Mouse (Mus musculus) kidney, postnatal 36 days (tissue): ENCODE measurements around the gene Tepsin.

Source experiments
- DNase-seq, 2 experiments: peaks; one replicate each; pipeline ENCODE4 v3.0.0; 2021 to 2022; ENCODE audit warnings: mixed read lengths in 2 of 2

Gene Tepsin

GRCm38 (mm10) chr11:120063326-120063725, 35.2 kb downstream of the Tepsin start:
- DNase-seq = no peak

DNA sequence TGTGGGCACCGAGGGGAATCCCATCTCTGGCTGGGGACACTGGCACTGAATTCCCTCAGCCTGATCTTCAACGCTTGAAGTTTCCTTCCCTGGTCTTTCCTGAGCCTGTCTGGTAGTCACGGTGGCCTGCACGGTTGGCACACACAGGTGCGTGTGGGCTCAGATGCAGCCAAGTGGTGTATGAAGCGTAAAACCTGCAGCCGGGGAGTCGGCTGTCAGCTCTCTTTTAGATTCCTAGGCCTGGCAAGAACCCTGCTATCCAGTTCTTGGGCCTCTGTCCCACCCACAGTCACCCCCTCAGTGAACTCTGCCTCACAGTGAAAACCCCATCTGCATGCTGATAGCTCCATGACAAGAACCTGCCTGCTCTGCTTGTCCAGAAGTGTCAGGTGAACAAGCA, 37.9 kb downstream of the Tepsin start:
- no peak for DNase-seq

DNA sequence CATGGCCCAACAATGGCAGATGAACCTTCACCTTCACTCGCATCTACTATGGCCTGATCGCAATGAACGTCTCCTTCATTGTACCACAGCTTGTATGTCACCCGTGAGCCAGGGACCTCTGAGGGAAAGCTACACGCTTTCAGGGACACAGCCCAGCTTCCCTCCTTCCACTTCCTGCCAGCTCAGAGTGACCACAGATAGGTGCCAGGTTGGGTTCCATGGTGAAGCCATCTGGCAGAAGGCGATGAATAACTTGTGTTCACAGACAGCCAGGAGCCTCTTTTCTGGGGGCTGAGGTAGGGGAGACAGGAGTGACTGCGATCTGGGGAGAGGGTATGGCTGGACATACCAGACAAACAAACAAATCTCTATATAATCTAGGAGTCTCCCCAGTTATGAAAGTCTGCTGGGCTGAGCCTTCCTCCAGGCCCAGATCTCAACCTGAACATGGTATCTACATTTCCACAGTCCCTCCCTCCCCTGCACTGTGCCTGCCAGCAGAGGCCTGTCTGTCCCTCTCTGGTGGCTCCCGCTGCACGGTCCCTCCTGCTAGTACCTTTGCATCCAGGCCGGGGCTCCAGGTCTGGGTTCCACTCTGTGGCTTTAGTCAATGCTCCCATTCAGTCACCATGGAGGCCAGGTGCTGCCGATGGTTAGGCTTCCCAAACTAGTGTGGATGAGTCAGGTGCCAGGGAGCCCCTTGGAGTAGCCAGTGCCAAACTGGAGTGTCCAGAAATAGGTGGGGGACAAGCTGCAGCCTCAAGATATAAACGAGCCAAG, 42.4 kb downstream of the Tepsin start:
- DNase-seq = no peak

DNA sequence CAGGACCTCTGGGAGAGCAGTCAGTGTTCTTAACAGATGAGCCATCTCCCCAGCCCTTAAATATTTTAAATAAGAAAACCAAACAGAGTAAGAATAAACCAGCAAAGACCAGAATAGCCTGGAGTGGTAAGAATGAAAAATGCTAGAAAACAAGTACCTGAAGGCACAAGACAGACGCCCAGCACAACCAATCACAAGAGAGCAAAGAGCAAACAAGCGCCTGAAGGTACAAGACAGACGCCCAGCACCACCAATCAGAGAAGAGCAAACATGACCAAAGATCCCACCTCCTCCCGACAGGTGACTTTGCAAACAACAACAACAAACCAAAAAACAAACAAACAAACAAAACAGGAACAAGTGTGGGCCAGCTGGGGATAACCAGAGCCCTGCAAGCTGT, 44.7 kb downstream of the Tepsin start:
- DNase-seq = no peak

- DNase-seq = peak in 1 of 2 experiments; percentile 36
These were observed 46.3 kb downstream of the Tepsin start for GRCm38 (mm10) chr11:120052274-120052673.

DNA sequence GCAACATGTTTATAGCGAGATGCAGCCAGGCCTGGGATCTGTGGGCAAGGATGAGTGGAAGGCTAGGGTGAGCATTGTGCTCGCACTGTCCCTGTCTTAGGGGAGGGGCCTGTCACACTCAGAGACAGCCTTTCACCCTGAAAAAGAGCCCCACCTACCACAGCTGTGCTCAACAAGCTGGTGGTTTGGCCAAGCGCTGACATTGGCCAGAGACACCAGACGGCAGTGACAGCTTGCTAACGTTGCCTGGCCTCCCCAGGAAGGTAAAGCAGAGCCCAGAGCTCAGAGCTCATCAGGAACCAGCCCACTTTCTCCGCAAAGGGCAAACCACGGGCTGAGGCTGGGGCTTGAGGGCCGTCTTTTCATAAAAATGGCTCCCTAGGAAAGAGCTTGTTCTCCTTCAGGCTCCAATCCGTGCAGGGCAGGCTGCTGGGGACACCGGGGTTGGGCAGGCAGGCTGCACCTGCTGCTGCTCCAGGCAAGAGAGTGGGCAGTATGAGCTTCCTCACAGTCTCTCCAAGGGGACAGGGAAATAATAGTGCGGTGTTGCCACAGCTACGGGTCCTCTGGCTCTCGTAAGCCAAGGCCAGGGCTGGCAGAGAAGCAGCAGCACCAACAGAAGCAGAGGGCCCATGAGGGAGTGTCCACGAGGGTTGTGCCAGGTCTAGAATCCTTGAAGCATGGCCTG, 47.3 kb downstream of the Tepsin start:
- no peak for DNase-seq

DNA sequence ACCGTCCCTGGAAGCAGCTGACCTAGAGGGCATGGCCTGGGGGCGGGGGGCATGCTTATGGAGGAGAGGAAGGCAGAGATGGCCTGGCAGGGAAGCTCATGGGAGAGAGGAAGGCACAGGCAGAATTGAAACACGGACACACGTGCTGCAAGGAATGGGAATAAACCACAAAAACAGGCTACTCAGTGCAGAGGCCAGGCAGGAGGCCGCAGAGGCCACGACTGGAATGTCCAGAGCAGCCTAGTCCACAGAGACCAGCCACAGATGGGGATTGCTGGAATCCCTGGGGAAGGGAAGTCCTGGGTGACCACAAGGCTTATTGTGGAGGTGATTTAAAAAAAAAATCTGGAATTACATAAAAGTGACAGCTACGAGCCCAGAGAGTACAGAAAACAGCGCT, 49.5 kb downstream of the Tepsin start:
- peak; percentile 47 to 51 for DNase-seq

DNA sequence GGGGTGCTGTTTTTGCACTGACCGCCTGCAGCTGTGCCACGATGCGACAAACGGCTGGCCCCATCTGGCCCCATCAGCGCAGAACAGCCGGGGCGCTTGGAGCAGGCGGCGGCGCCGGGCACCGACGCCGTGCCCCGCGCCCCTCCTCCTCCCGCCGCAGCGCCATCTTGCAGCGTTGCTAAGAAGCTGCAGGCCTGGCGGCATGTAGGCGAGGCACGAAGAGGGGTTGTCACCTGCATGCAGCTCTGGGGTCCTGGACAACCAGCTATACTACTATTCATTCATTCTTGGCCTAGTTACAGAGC, 50.3 kb downstream of the Tepsin start:
- peak in 1 of 2 experiments; percentile 28 for DNase-seq

DNA sequence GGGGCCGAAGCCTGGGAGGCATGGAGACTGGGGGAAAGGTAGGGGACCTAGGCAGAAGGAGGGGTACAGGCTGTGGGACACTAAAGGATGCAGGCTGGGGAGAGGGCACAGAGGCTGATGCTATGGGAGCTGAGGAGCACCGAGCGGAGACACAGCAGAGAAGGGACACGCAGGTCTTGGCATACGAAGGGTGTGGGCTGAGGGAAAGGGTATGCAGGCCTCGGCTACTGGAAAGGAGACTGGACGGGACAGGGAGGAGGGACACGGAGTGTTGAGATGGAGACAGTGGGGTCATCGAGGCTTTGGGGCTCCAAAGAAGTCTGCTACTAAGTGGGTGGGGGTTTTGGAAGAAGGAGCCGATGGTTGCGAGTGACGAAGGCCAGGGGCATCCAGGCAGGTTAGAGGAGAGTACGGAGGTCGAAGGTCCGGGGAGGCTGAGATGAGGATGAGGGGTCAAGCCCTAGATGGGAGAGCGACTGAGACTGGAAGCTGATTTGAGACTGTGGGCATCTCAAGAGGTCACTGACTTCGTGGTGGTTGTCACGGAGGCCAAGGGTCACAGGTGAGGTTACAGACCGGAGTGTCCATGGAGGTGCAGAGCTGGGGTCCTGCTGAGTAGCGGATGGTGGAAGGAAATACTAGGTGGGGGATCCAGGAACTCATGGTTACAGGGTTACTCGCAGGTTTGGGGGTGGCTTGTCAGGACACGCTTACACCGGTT, 50.8 kb downstream of the Tepsin start:
- DNase-seq = no peak

- DNase-seq = peak in 1 of 2 experiments; percentile 41
These were observed 51.9 kb downstream of the Tepsin start, which contains the start of gene Aatk for GRCm38 (mm10) chr11:120046553-120047191. TSS of gene Aatk (minus strand) at chr11:120047167.

DNA sequence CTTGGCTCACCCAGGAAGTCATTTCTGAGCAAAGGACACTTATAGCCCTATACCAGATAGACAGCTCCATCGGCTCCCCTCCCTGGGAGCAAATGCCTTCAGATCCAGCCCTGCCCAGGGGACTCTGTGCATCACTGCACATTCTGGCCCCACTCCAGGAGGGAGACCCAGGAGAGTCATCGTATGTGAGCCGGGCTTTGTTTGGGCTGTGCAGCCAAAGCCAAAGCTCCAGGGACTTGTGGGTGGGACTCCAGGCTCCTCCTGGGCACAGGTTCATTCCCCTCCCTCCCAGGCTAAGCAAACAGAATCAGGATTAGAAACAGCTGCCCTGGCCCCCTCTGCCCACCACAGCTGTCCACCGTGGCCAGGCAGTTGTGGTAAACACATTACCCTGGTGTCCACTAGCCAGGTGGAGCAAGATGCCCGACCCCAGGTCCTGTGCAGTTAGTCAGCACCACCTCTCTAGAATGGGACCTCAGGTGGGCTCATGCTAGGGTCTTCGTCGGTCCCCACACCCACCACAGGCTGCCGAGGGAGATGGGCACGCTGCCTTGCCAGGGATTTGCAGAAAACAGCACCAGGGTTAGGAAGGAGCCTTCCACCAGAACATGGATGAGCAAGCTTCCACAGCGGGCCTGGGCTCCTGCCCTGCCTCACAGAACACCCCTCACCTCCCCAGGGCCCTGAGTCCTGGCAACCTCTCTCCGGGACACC, 52.5 kb downstream of the Tepsin start:
- DNase-seq = peak in 1 of 2 experiments; percentile 25

GRCm38 (mm10) chr11:120045341-120045740, 53.2 kb downstream of the Tepsin start:
- DNase-seq = no peak

GRCm38 (mm10) chr11:120042141-120042838, 56.2 kb downstream of the Tepsin start:
- peak in 1 of 2 experiments; percentile 25 for DNase-seq

DNA sequence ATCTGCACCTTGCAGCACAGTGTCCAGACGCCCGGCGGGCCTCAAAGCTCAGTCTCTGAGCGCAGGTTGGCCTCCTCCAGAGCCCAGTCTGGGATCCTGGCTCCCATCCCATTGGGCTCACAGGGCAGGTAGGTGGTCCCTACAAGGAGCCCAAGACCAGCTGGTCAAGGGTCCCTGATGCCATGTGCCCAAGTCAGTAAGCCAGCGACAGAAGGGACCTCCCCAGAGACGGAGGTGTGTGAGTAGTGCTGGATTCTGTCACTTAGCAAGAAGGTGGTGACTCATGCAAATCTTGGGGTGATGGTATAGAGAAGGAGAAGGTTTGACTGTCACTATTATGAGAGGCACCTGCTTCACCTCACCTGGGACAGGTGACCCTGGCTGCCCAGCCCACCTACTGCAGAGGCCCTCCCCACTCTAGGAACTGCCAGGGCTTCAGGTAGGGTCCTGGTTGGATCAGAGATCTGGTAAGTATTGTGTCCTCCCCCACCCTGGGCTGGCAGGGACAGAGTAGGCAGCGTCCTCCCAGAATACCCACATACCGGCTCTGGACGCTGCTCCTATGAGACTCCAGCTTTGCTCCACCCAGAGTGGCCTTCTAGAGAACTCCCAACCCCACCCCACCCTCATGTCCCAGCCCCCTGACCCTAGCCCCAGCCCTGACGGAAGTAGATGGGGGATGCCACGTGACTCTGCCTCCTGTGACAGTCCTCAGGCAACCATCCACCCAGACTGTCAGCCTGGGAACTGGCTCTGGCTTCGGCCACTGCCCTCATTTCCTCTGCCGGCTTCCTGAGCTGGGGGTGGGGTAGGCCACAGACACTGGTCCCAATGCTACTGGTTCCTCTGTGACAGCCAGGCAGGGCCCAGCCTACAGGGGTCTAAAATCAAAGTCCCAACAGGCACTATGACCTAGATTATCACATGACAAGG, 57.1 kb downstream of the Tepsin start:
- DNase-seq = peak; percentile 85 to 89
